19 mouse cellular contexts compared by ENCODE assay signal in the genomic region with DNA sequence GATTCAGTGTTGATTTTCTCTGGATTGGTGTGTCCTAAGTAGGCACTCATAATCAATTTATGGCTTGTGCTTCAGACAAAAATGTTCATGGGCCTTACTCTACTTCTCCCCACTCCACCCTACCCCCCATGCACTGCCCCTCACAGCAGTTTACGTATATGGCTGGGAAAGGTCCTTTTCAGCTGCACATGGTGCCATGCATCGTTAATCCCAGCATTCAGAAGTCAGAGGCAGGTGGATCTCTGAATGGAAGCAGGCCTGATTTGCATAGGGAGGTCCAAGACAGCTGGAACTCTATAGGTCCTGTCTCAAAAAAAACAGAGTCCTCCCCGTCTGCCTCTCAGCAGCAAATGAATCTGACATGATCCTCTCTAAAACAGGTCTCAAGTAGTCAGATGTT. TPM values are rescaled to one million over a fixed set of nuclear protein-coding genes. Genes with fewer than 3 reads are reported as not detected.
DNase-seq lines count a peak whose midpoint lies in the region; ATAC-seq and TF ChIP-seq lines count a peak whose summit lies in the region.
"Had no signal": no experiment of that assay in that cellular context is flagged by ENCODE, and none has a peak within 500 bp of the region (broad histone marks: within the 10 kb centered on the region; RNA-seq: fewer than 3 reads in every experiment).

No protein-coding gene starts in this region.

- 80% methylated on average over 3 of the region's 3 CpGs for WGBS in heart, embryonic 12.5 days
- WGBS in neural tube, embryonic 11.5 days: 54% methylated on average over 3 of the region's 3 CpGs
- 29% methylated on average over 3 of the region's 3 CpGs for WGBS in neural tube, embryonic 15.5 days

- H3K4me2 ChIP-seq in heart, embryonic 12.5 days: no peak overlapping the region
- H3K4me2 ChIP-seq in neural tube, embryonic 11.5 days (ENCODE audit: low read depth): no peak overlapping the region
- no peak overlapping the region for H3K4me2 ChIP-seq in neural tube, embryonic 15.5 days
- H3K4me2 ChIP-seq: embryonic facial prominence, embryonic 15.5 days; heart, embryonic 11.5 days had no signal

- no peak overlapping the region for H3K27ac ChIP-seq in heart, embryonic 12.5 days (ENCODE audit: poor library complexity, severe bottlenecking)
- H3K27ac ChIP-seq in layer of hippocampus, adult 2 months: peak overlapping the region; percentile 73; the same call in 1 of the 2 replicates
- no peak overlapping the region for H3K27ac ChIP-seq in neural tube, embryonic 11.5 days (ENCODE audit: low read depth, low read length)
- no peak overlapping the region for H3K27ac ChIP-seq in neural tube, embryonic 15.5 days (replicated peaks)
- H3K27ac ChIP-seq: embryonic facial prominence, embryonic 15.5 days; forebrain, embryonic 10.5 days; hindbrain, embryonic 10.5 days had no signal

- H3K9ac ChIP-seq in heart, embryonic 12.5 days: no peak overlapping the region
- no peak overlapping the region for H3K9ac ChIP-seq in neural tube, embryonic 11.5 days (ENCODE audit: low read length)
- no peak overlapping the region for H3K9ac ChIP-seq in neural tube, embryonic 15.5 days (replicated peaks)
- H3K9ac ChIP-seq: embryonic facial prominence, embryonic 15.5 days had no signal

- peaks cover 89% of the 10 kb centered on the region for H3K36me3 ChIP-seq in heart, embryonic 12.5 days
- H3K36me3 ChIP-seq in neural tube, embryonic 11.5 days (ENCODE audit: control insufficient read depth, insufficient read depth, low read length): peaks cover 7% of the 10 kb centered on the region
- peaks cover 56% of the 10 kb centered on the region for H3K36me3 ChIP-seq in neural tube, embryonic 15.5 days

- no peak for TF ChIP-seq CTCF in layer of hippocampus, adult 2 months (conservative IDR thresholded peaks at IDR 0.05)

- no peak overlapping the region for H3K4me3 ChIP-seq in heart, embryonic 12.5 days
- no peak overlapping the region for H3K4me3 ChIP-seq in layer of hippocampus, adult 2 months
- H3K4me3 ChIP-seq in neural tube, embryonic 11.5 days (ENCODE audit: low read depth, low read length): no peak overlapping the region
- H3K4me3 ChIP-seq in neural tube, embryonic 15.5 days (replicated peaks): no peak overlapping the region
- H3K4me3 ChIP-seq: embryonic facial prominence, embryonic 15.5 days; erythroblast, embryonic 14.5 days; forebrain, embryonic 10.5 days; heart, adult 2 months; hindbrain, embryonic 10.5 days had no signal

- no peak for ATAC-seq in heart, embryonic 12.5 days (ENCODE audit: insufficient number of reproducible peaks, low FRiP score)
- peak; percentile 50; the same call in 1 of the 2 replicates for ATAC-seq in neural tube, embryonic 11.5 days (ENCODE audit: insufficient read depth, low FRiP score, low TSS enrichment)
- ATAC-seq in neural tube, embryonic 15.5 days (ENCODE audit: low FRiP score): no peak
- ATAC-seq: forebrain, embryonic 14.5 days had no signal

- H3K27me3 ChIP-seq in heart, embryonic 12.5 days (replicated peaks): no peaks in the 10 kb centered on the region
- no peaks in the 10 kb centered on the region for H3K27me3 ChIP-seq in neural tube, embryonic 11.5 days (ENCODE audit: control insufficient read depth, insufficient read depth, low read length)
- H3K27me3 ChIP-seq in neural tube, embryonic 15.5 days (replicated peaks): no peaks in the 10 kb centered on the region
- H3K27me3 ChIP-seq: embryonic facial prominence, embryonic 15.5 days had no signal

- H3K4me1 ChIP-seq in heart, embryonic 12.5 days (replicated peaks): no peaks in the 10 kb centered on the region
- no peaks in the 10 kb centered on the region for H3K4me1 ChIP-seq in neural tube, embryonic 11.5 days (ENCODE audit: control insufficient read depth, insufficient read depth, low read length)
- no peaks in the 10 kb centered on the region for H3K4me1 ChIP-seq in neural tube, embryonic 15.5 days
- H3K4me1 ChIP-seq: embryonic facial prominence, embryonic 15.5 days; forebrain, embryonic 10.5 days; hindbrain, embryonic 10.5 days had no signal

- DNase-seq in heart, adult 11 months: peak; percentile 79
- DNase-seq in layer of hippocampus, adult 2 months (ENCODE audit: low spot score in 2 of 2): no peak
- DNase-seq in layer of hippocampus, postnatal 10 days (ENCODE audit: low spot score in 2 of 2): no peak
- no peak for DNase-seq in neural tube, embryonic 11.5 days (ENCODE audit: low spot score)
- DNase-seq: adrenal gland, adult 2 months; adrenal gland, postnatal 25 days; cerebellum, adult 18-20 months; cerebellum, postnatal 14 days; embryo, embryonic 11 days; gastrocnemius, postnatal 10 days; heart, adult 2 months had no signal

- no peaks in the 10 kb centered on the region for H3K9me3 ChIP-seq in heart, embryonic 12.5 days (replicated peaks)
- H3K9me3 ChIP-seq in neural tube, embryonic 11.5 days (ENCODE audit: control insufficient read depth, low read length): no peaks in the 10 kb centered on the region
- H3K9me3 ChIP-seq in neural tube, embryonic 15.5 days (replicated peaks): no peaks in the 10 kb centered on the region
- H3K9me3 ChIP-seq: embryonic facial prominence, embryonic 15.5 days; forebrain, embryonic 10.5 days; hindbrain, embryonic 10.5 days had no signal

RNA-seq across cellular contexts. Expression of a gene that starts 24.2 kb away (rescaled TPM):
- 14.4 and 15.4 TPM in 2 replicates for polyA plus RNA-seq in heart, embryonic 12.5 days (2016; fragmentation: Nextera tagmentation; extraction: Ambion mirVana)
- 10 to 100 TPM; 35.0 to 38.0 TPM for total RNA-seq in layer of hippocampus, adult 2 months (2021)
- 10 to 100 TPM; 49.3 TPM for total RNA-seq in layer of hippocampus, postnatal 10 days (2021)
- polyA plus RNA-seq in neural tube, embryonic 11.5 days (2014; fragmentation: Nextera tagmentation; extraction: Ambion mirVana): 96.2 and 106 TPM in 2 replicates
- 77.5 and 94.9 TPM in 2 replicates for polyA plus RNA-seq in neural tube, embryonic 15.5 days (2015; fragmentation: Nextera tagmentation; extraction: Ambion mirVana)
